Mouse (Mus musculus) CD4-positive, CD25-positive, alpha-beta regulatory T cell (primary cell): ENCODE measurements around the gene Vmn1r11. TPM values are rescaled to one million over a fixed set of nuclear protein-coding genes. Genes with fewer than 3 reads are reported as not detected.

ENCODE experiments used
- polyA plus RNA-seq: library from polyadenylated mRNA; unstranded; fragments of 100-300 nt; shearing (Covaris generic); gene quantifications from one replicate; pipeline ENCODE4 v1.2.1, GENCODE M21; 2017

The Vmn1r11 gene
- polyA plus RNA-seq: not detected

GRCm38 (mm10) chr6:57133155-57133554 is at the start of gene Vmn1r11:
Vmn1r11 (plus strand) TSS chr6:57133455.

DNA sequence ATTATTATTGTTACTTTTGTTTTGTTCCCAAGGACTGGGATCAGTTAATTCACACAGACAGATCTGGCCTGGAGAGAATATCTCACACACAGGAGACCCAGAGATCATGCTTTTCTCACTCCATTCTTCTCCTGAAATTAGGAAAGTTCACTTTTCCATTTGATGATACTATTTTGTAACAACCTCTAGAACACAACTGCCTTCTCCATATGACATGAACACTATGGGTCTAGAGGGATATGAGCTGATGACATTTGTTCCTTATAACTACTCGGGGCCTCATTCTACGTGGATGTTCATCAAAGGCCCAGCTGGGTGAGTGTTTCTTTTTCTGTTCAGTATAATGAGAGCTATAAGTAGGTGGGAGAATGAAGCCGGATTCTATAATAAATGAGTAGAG is 24.1 kb upstream of the Vmn1r11 start, which contains the start of gene Vmn1r10:
Vmn1r10 (plus strand) TSS at position 301 of the 400 bp plus-strand sequence.

GRCm38 (mm10) chr6:57156619-57157018 is 23.4 kb downstream of the Vmn1r11 start, which contains the start of gene Vmn1r12:
Vmn1r12 (plus strand) TSS chr6:57156919.

Other genes with a start within 250 kb of the Vmn1r11 start
- gene Nt5c3, start 209.5 kb upstream of the Vmn1r11 start, polyA plus RNA-seq: 87.8 TPM
- 0.08 TPM for gene Vmn1r4, start 209.4 kb upstream of the Vmn1r11 start, polyA plus RNA-seq
- gene Vmn1r5, start 163.2 kb upstream of the Vmn1r11 start, polyA plus RNA-seq: not detected
- gene Vmn1r6, start 136.2 kb upstream of the Vmn1r11 start, polyA plus RNA-seq: 0.02 TPM
- not detected for gene Vmn1r7, start 108.1 kb upstream of the Vmn1r11 start, polyA plus RNA-seq
- not detected for gene Vmn1r8, start 101.2 kb upstream of the Vmn1r11 start, polyA plus RNA-seq
- gene Vmn1r9, start 66.7 kb upstream of the Vmn1r11 start, polyA plus RNA-seq: not detected
- gene Vmn1r10, start 24.0 kb upstream of the Vmn1r11 start, polyA plus RNA-seq: not detected
- gene Vmn1r12, start 23.5 kb downstream of the Vmn1r11 start, polyA plus RNA-seq: 0.04 TPM
- gene Vmn1r13, start 69.8 kb downstream of the Vmn1r11 start, polyA plus RNA-seq: 0.38 TPM
- 0.06 TPM for gene Vmn1r14, start 98.2 kb downstream of the Vmn1r11 start, polyA plus RNA-seq
- gene Vmn1r15, start 124.5 kb downstream of the Vmn1r11 start, polyA plus RNA-seq: not detected
- gene Vmn1r16, start 196.0 kb downstream of the Vmn1r11 start, polyA plus RNA-seq: not detected
- gene Vmn1r17, start 230.3 kb downstream of the Vmn1r11 start, polyA plus RNA-seq: not detected